ENCODE assay signal across 10 mouse cellular contexts in genomic region chr1:24230428-24230827, GRCm38 (mm10). TPM values are rescaled to one million over a fixed set of nuclear protein-coding genes. Genes with fewer than 3 reads are reported as not detected.
A peak's percentile ranks its signal among the peaks of the same experiment; 100 is the strongest.
DNase-seq lines count a peak whose midpoint lies in the region; ATAC-seq and TF ChIP-seq lines count a peak whose summit lies in the region.
"Had no signal": no experiment of that assay in that cellular context is flagged by ENCODE, and none has a peak within 500 bp of the region (broad histone marks: within the 10 kb centered on the region; RNA-seq: fewer than 3 reads in every experiment).

No protein-coding gene starts in this region.

- no peak overlapping the region for H3K9ac ChIP-seq in kidney, embryonic 16.5 days (replicated peaks; ENCODE audit: low read length)
- no peak overlapping the region for H3K9ac ChIP-seq in forebrain, embryonic 14.5 days (ENCODE audit: low read length)
- H3K9ac ChIP-seq in midbrain, embryonic 12.5 days (replicated peaks) = no peak overlapping the region

- 0 out of 2 replicates have a peak, but pooled peaks cover 4% of the 10 kb centered on the region for H3K4me1 ChIP-seq in kidney, embryonic 16.5 days (ENCODE audit: insufficient read depth, low read length)
- H3K4me1 ChIP-seq in cerebellum, adult 2 months (ENCODE audit: control insufficient read depth, insufficient read depth, low read length) = peaks cover 25% of the 10 kb centered on the region
- peaks cover 7% of the 10 kb centered on the region for H3K4me1 ChIP-seq in forebrain, embryonic 14.5 days (ENCODE audit: control insufficient read depth, insufficient read depth, low read length)
- peaks cover 9% of the 10 kb centered on the region; the same call in 1 of the 2 replicates for H3K4me1 ChIP-seq in midbrain, embryonic 12.5 days

- no peak overlapping the region for H3K4me3 ChIP-seq in kidney, embryonic 16.5 days (ENCODE audit: low read length)
- no peak overlapping the region for H3K4me3 ChIP-seq in cerebellum, adult 2 months (replicated peaks; ENCODE audit: insufficient read depth, low read depth, low read length)
- H3K4me3 ChIP-seq in forebrain, embryonic 14.5 days (ENCODE audit: low read depth, low read length) = no peak overlapping the region
- no peak overlapping the region for H3K4me3 ChIP-seq in midbrain, embryonic 12.5 days

- H3K9me3 ChIP-seq in kidney, embryonic 16.5 days (ENCODE audit: low read length) = no peaks in the 10 kb centered on the region
- no peaks in the 10 kb centered on the region for H3K9me3 ChIP-seq in forebrain, embryonic 14.5 days (replicated peaks; ENCODE audit: control insufficient read depth, low read length)
- H3K9me3 ChIP-seq in midbrain, embryonic 12.5 days = no peaks in the 10 kb centered on the region

- no peak overlapping the region for H3K27ac ChIP-seq in kidney, embryonic 16.5 days (ENCODE audit: low read length)
- H3K27ac ChIP-seq in cerebellum, adult 2 months (ENCODE audit: insufficient read depth, low read length) = no peak overlapping the region
- no peak overlapping the region for H3K27ac ChIP-seq in forebrain, embryonic 14.5 days (ENCODE audit: low read depth, low read length)
- no peak overlapping the region for H3K27ac ChIP-seq in midbrain, embryonic 12.5 days (replicated peaks)

- ATAC-seq in kidney, embryonic 16.5 days (ENCODE audit: low FRiP score, low TSS enrichment) = peak; percentile 69
- ATAC-seq in forebrain, embryonic 14.5 days = peak; percentile 18; the same call in 1 of the 2 replicates
- peak; percentile 54 for ATAC-seq in midbrain, embryonic 12.5 days (ENCODE audit: low FRiP score, low read depth)
- ATAC-seq: CD4-positive, CD25-positive, alpha-beta regulatory T cell, adult 4 months had no signal

- WGBS in kidney, embryonic 16.5 days = 27% methylated on average over 8 of the region's 8 CpGs
- 18% methylated on average over 8 of the region's 8 CpGs for WGBS in cerebellum, adult 2 months
- 39% methylated on average over 8 of the region's 8 CpGs for WGBS in forebrain, embryonic 14.5 days
- WGBS in midbrain, embryonic 12.5 days = 38% methylated on average over 8 of the region's 8 CpGs

- peak overlapping the region; percentile 12; the same call in 1 of the 2 replicates for H3K4me2 ChIP-seq in kidney, embryonic 16.5 days (replicated peaks; ENCODE audit: low read depth, low read length)
- H3K4me2 ChIP-seq in forebrain, embryonic 14.5 days (ENCODE audit: low read length) = no peak overlapping the region
- H3K4me2 ChIP-seq in midbrain, embryonic 12.5 days (replicated peaks) = no peak overlapping the region

- DNase-seq in kidney, postnatal 25 days = no peak
- peak in 1 of 2 experiments; percentile 46 for DNase-seq in cerebellum, adult 2 months
- peak; percentile 33 for DNase-seq in forebrain, embryonic 14.5 days (ENCODE audit: low spot score)
- DNase-seq in spleen, postnatal 14 days (ENCODE audit: low spot score in 2 of 2) = no peak
- DNase-seq in kidney, postnatal 10 days = no peak
- no peak for DNase-seq in adrenal gland, adult (ENCODE audit: inconsistent age in 2 of 2, low spot score in 1 of 2)

- peak; percentile 32; the same call in 1 of the 2 replicates for TF ChIP-seq CTCF in cerebellum, adult 2 months (IDR thresholded peaks at IDR 0.05; ENCODE audit: borderline replicate concordance, insufficient read depth, low read depth, low read length)

- no peak for TF ChIP-seq POLR2A in cerebellum, adult 2 months (IDR thresholded peaks at IDR 0.05; ENCODE audit: borderline replicate concordance, insufficient read depth, low read length)

- H3K27me3 ChIP-seq in kidney, embryonic 16.5 days (ENCODE audit: insufficient read depth, low read length) = no peaks in the 10 kb centered on the region
- no peaks in the 10 kb centered on the region for H3K27me3 ChIP-seq in cerebellum, adult 2 months (ENCODE audit: control insufficient read depth, insufficient read depth, low read length)
- no peaks in the 10 kb centered on the region for H3K27me3 ChIP-seq in forebrain, embryonic 14.5 days (replicated peaks; ENCODE audit: control insufficient read depth, insufficient read depth, low read length)
- H3K27me3 ChIP-seq in midbrain, embryonic 12.5 days = no peaks in the 10 kb centered on the region

- no peaks in the 10 kb centered on the region for H3K36me3 ChIP-seq in kidney, embryonic 16.5 days (ENCODE audit: insufficient read depth, low read length)
- H3K36me3 ChIP-seq in forebrain, embryonic 14.5 days (ENCODE audit: control insufficient read depth, insufficient read depth, low read length) = no peaks in the 10 kb centered on the region
- no peaks in the 10 kb centered on the region for H3K36me3 ChIP-seq in midbrain, embryonic 12.5 days

RNA-seq across cellular contexts. Expression of gene Col9a1, which starts 53.0 kb away (rescaled TPM):
- 8.5 and 8.6 TPM in 2 replicates for polyA plus RNA-seq in kidney, embryonic 16.5 days (2015; fragmentation: Nextera tagmentation; extraction: Ambion mirVana)
- 0.79 and 0.87 TPM in 2 replicates for polyA plus RNA-seq in cerebellum, adult 2 months (2012; rRNA removed)
- 0.57 and 0.73 TPM in 2 replicates for polyA plus RNA-seq in forebrain, embryonic 14.5 days (2014; fragmentation: Nextera tagmentation; extraction: Ambion mirVana)
- polyA plus RNA-seq in midbrain, embryonic 12.5 days (2016; fragmentation: Nextera tagmentation; extraction: Ambion mirVana) = 10.8 and 23.4 TPM in 2 replicates
- polyA plus RNA-seq: CD4-positive, CD25-positive, alpha-beta regulatory T cell, adult 4 months; liver, adult 2 months had no signal

Comparison
In these comparisons a context has a peak if more than half of its experiments do, and no peak if none do; other contexts are left out.
1. ATAC-seq: peak in every context shown above with its lines; median percentile 69 in kidney, embryonic 16.5 days; 54 in midbrain, embryonic 12.5 days; 18 in forebrain, embryonic 14.5 days.